Mouse (Mus musculus) testis, adult 2 months (tissue): ENCODE data around the gene Cars2. TPM values are rescaled to one million over a fixed set of nuclear protein-coding genes. Genes with fewer than 3 reads are reported as not detected.

Experiments used
- H3K27ac ChIP-seq: fragments of 200-500 bp; 2 replicates; pipeline ENCODE4 v1.5.1; 2012; ENCODE audit warnings: low read depth, low read length; ENCODE audit not compliant: control insufficient read depth, insufficient read depth
- H3K27me3 ChIP-seq: fragments of 200-500 bp; 2 replicates; pipeline ENCODE4 v1.6.1; 2012; ENCODE audit warnings: mild to moderate bottlenecking, low read length, moderate library complexity; ENCODE audit not compliant: control insufficient read depth, insufficient read depth
- H3K36me3 ChIP-seq: fragments of 200-500 bp; 2 replicates; pipeline ENCODE4 v1.6.1; 2012; ENCODE audit warnings: mild to moderate bottlenecking, low read length; ENCODE audit not compliant: control insufficient read depth, insufficient read depth
- H3K4me1 ChIP-seq: fragments of 200-500 bp; 2 replicates; pipeline ENCODE4 v1.6.1; 2012; ENCODE audit warnings: low read length; ENCODE audit not compliant: control insufficient read depth, insufficient read depth
- H3K4me3 ChIP-seq: fragments of 200-500 bp; 2 replicates; pipeline ENCODE4 v1.5.1; 2012; ENCODE audit warnings: low read depth, mild to moderate bottlenecking, low read length, moderate library complexity, mixed read lengths; ENCODE audit not compliant: control insufficient read depth
- CTCF ChIP-seq: fragments of 200-500 bp; IDR thresholded peaks from 2 replicates; pipeline ENCODE4 v1.5.1; 2012; ENCODE audit warnings: low read depth, mild to moderate bottlenecking, inconsistent platforms, low read length, moderate library complexity; ENCODE audit not compliant: control insufficient read depth, insufficient read depth, insufficient replicate concordance
- POLR2A ChIP-seq: fragments of 200-500 bp; IDR thresholded peaks from 2 replicates; pipeline ENCODE4 v1.6.1; 2012; ENCODE audit warnings: low read depth, mild to moderate bottlenecking, inconsistent platforms, low read length, moderate library complexity; ENCODE audit not compliant: control insufficient read depth
- polyA plus RNA-seq: library from polyadenylated mRNA; depleted of rRNA; stranded (reverse); fragments of >200 nt; gene quantifications from 2 replicates; pipeline ENCODE4 v1.2.3, GENCODE M21; 2012

The Cars2 gene
- polyA plus RNA-seq, 1 experiment, result 21.5 TPM

DNA sequence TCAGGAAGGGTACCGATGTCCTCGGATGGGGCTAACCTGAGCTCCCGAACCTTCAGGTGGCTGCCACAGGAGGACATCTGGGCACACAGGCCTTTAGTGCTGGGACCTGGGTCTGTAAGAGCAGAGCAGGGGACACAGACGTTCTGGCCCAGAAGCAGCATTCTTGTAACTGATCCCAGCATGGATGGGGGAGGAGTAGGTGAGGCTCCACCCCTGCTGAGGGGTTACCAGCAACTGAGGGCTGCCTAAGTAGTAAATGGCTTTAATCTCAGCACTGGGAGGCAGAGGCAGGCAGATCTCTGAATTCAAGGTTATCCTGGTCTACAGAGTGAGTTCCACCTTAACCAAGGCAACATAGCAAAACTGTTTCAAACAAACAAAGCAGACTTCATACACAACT is 7.7 kb downstream of the Cars2 start:
- Histone ChIP-seq H3K27me3 (no peaks in the 10 kb centered on the region), H3K27ac (no peak overlapping the region), H3K36me3 (no peaks in the 10 kb centered on the region), H3K4me3 (no peak overlapping the region), H3K4me1 (no peaks in the 10 kb centered on the region)
- TF ChIP-seq CTCF (no peak), POLR2A (no peak)

DNA sequence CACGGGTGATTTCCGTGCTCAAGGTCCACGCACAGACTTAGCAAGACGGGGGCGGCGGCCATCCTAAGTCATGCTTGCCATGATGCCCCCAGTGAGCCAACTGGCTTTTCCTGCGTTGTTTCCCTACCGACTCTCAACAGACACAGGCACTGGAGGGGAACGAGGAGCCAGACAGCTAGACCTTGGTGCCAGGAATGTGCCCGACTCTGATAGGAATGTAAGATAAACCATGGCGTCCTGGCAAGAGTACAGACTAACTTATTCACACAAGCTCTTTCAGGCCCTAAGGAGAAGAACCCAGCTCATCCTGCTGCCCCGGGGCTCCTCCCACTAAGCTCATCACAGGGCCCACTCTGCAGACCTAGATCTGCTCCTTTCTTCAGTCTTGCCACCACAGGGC is 8.6 kb downstream of the Cars2 start:
- H3K4me1 ChIP-seq, result no peaks in the 10 kb centered on the region
- H3K27ac ChIP-seq, result no peak overlapping the region
- no peak for TF ChIP-seq CTCF
- no peak for TF ChIP-seq POLR2A
- no peaks in the 10 kb centered on the region for H3K27me3 ChIP-seq
- no peaks in the 10 kb centered on the region for H3K36me3 ChIP-seq
- H3K4me3 ChIP-seq, result no peak overlapping the region

DNA sequence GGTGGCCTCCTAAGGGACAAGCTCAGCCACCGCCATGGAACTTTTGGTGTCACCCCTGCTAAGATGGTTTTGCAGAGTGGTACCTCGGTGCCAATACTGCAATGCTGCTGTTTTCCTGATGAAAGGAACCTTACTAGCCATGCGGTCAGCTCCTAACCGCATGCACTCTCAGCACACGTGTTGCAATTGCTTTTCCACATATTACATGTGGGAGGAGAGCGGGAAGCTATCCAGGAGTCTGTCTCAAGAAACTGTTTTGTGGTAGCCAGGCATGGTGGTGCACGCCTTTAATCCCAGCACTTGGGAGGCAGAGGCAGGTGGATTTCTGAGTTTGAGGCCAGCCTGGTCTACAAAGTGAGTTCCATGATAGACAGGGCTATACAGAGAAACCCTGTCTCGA is 10.4 kb downstream of the Cars2 start:
- TF ChIP-seq POLR2A, result no peak
- no peak for TF ChIP-seq CTCF
- Histone ChIP-seq H3K4me1 (no peaks in the 10 kb centered on the region), H3K27me3 (no peaks in the 10 kb centered on the region), H3K4me3 (no peak overlapping the region), H3K36me3 (no peaks in the 10 kb centered on the region), H3K27ac (no peak overlapping the region)

- Histone ChIP-seq H3K36me3 (no peaks in the 10 kb centered on the region), H3K4me1 (no peaks in the 10 kb centered on the region), H3K27me3 (no peaks in the 10 kb centered on the region), H3K27ac (no peak overlapping the region), H3K4me3 (no peak overlapping the region)
- TF ChIP-seq CTCF (no peak), POLR2A (no peak)
Measured at GRCm38 (mm10) chr8:11539049-11539448, 11.5 kb downstream of the Cars2 start.

GRCm38 (mm10) chr8:11534494-11534893 is 16.1 kb downstream of the Cars2 start:
- TF ChIP-seq POLR2A, result no peak
- TF ChIP-seq CTCF, result no peak
- no peak overlapping the region for H3K27ac ChIP-seq
- no peak overlapping the region for H3K4me3 ChIP-seq
- H3K36me3 ChIP-seq, result no peaks in the 10 kb centered on the region
- no peaks in the 10 kb centered on the region for H3K27me3 ChIP-seq
- peaks cover 3% of the 10 kb centered on the region for H3K4me1 ChIP-seq

GRCm38 (mm10) chr8:11530849-11531248 is 19.7 kb downstream of the Cars2 start:
- H3K27me3 ChIP-seq, result no peaks in the 10 kb centered on the region
- no peak overlapping the region for H3K27ac ChIP-seq
- H3K36me3 ChIP-seq, result no peaks in the 10 kb centered on the region
- TF ChIP-seq POLR2A, result no peak
- TF ChIP-seq CTCF, result no peak
- peaks cover 3% of the 10 kb centered on the region for H3K4me1 ChIP-seq
- no peak overlapping the region for H3K4me3 ChIP-seq

GRCm38 (mm10) chr8:11530155-11530770 is 20.3 kb downstream of the Cars2 start:
- Histone ChIP-seq H3K4me3 (no peak overlapping the region), H3K27ac (no peak overlapping the region), H3K27me3 (no peaks in the 10 kb centered on the region), H3K4me1 (peaks cover 3% of the 10 kb centered on the region), H3K36me3 (no peaks in the 10 kb centered on the region)
- TF ChIP-seq CTCF (no peak), POLR2A (no peak)
